Mouse (Mus musculus) neural tube, embryonic 12.5 days (tissue): ENCODE data around the gene Olfr541. TPM values are rescaled to one million over a fixed set of nuclear protein-coding genes. Genes with fewer than 3 reads are reported as not detected.
"Not testable (repeated sequence)": the region's sequence is repeated elsewhere in the genome, so short reads cannot be mapped to it uniquely, and the experiment has no call there.

Experiments used
- ATAC-seq: fragments of 200-750 bp; cut with Nextera tagmentation; 2 replicates; pipeline ENCODE4 v1.8.0; 2017; ENCODE audit warnings: low read depth, mild to moderate bottlenecking, moderate TSS enrichment, moderate library complexity; ENCODE audit not compliant: low FRiP score
- H3K27ac ChIP-seq: fragments of 300-500 bp; sonication (generic); 2 replicates; pipeline ENCODE4 v1.5.1; 2016
- H3K27me3 ChIP-seq: fragments of 300-500 bp; sonication (generic); replicated peaks from 2 replicates; pipeline ENCODE4 v1.6.1; 2016; ENCODE audit warnings: mild to moderate bottlenecking
- H3K36me3 ChIP-seq: fragments of 300-500 bp; sonication (generic); 2 replicates; pipeline ENCODE4 v1.6.1; 2016; ENCODE audit warnings: mild to moderate bottlenecking
- H3K4me1 ChIP-seq: fragments of 300-500 bp; sonication (generic); 2 replicates; pipeline ENCODE4 v1.6.1; 2016
- H3K4me2 ChIP-seq: fragments of 300-500 bp; sonication (generic); replicated peaks from 2 replicates; pipeline ENCODE4 v1.6.1; 2016; ENCODE audit warnings: mild to moderate bottlenecking
- H3K4me3 ChIP-seq: fragments of 300-500 bp; sonication (generic); 2 replicates; pipeline ENCODE4 v1.5.1; 2016
- H3K9ac ChIP-seq: fragments of 300-500 bp; sonication (generic); 2 replicates; pipeline ENCODE4 v1.6.1; 2016; ENCODE audit warnings: mild to moderate bottlenecking
- H3K9me3 ChIP-seq: fragments of 300-500 bp; sonication (generic); 2 replicates; pipeline ENCODE4 v1.6.1; 2016; ENCODE audit warnings: mild to moderate bottlenecking
- WGBS: fragments of 180-500 bp; shearing (Covaris S2); methylation state at CpG from one replicate; pipeline ENCODE4 v1.1.7; 2016; 5-methylcytosine and 5-hydroxymethylcytosine counted together
- polyA plus RNA-seq: library from polyadenylated mRNA; unstranded; fragments of >200 nt; fragmentation: Nextera tagmentation; extraction: Ambion mirVana; gene quantifications from 2 replicates; pipeline ENCODE4 v1.2.1, GENCODE M21; 2016

The Olfr541 gene
- polyA plus RNA-seq = not detected in 2 replicates

GRCm38 (mm10) chr7:140696967-140697366 lies at the start of gene Olfr541:
Gene Olfr541, plus strand, starts transcription at chr7:140697267.
- H3K27ac ChIP-seq = no peak within 1 kb of the TSS
- no peaks in the 10 kb centered on the region for H3K27me3 ChIP-seq
- H3K9ac ChIP-seq = no peak within 1 kb of the TSS
- H3K4me3 ChIP-seq = no peak within 1 kb of the TSS
- ATAC-seq = no peak
- no peaks in the 10 kb centered on the region for H3K9me3 ChIP-seq
- H3K36me3 ChIP-seq = no peaks in the 10 kb centered on the region
- no peaks in the 10 kb centered on the region for H3K4me1 ChIP-seq
- no peak within 1 kb of the TSS for H3K4me2 ChIP-seq

DNA sequence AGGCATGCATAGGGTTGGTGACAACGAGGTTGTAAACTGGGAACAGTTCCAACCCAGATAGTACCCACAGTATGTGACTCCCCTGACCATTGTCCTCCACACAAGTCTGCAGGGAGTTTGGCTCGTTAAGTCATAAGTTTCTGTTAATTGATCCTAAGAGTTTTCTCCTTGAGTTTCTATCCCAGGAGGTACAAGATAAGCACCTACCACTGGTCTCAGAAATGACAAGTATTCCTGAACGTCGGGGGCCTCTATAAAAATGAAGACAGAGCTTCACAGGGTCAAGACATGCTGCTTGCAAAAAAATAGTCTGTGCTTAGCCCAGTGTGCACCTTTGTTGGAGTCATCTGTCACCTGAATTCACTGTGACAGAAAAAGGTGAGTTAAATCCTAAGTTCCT lies 37.4 kb upstream of the Olfr541 start, which contains the start of gene Olfr539:
TSS of gene Olfr539 (plus strand) at position 301 of the 400 bp plus-strand sequence.
- 69% methylated on average over 4 of the region's 4 CpGs for WGBS
- no peaks in the 10 kb centered on the region for H3K9me3 ChIP-seq
- no peak for ATAC-seq
- H3K9ac ChIP-seq = no peak within 1 kb of the TSS
- H3K27ac ChIP-seq = no peak within 1 kb of the TSS
- no peak within 1 kb of the TSS for H3K4me2 ChIP-seq
- no peaks in the 10 kb centered on the region for H3K27me3 ChIP-seq
- H3K36me3 ChIP-seq = no peaks in the 10 kb centered on the region
- H3K4me3 ChIP-seq = no peak within 1 kb of the TSS
- no peaks in the 10 kb centered on the region for H3K4me1 ChIP-seq

GRCm38 (mm10) chr7:140670693-140671092 lies 26.4 kb upstream of the Olfr541 start:
- not testable (repeated sequence) for H3K4me3 ChIP-seq, H3K27ac ChIP-seq, H3K27me3 ChIP-seq, H3K36me3 ChIP-seq, ATAC-seq, H3K9ac ChIP-seq, H3K9me3 ChIP-seq, H3K4me1 ChIP-seq, H3K4me2 ChIP-seq
- WGBS = 91% methylated on average over 3 of the region's 3 CpGs

DNA sequence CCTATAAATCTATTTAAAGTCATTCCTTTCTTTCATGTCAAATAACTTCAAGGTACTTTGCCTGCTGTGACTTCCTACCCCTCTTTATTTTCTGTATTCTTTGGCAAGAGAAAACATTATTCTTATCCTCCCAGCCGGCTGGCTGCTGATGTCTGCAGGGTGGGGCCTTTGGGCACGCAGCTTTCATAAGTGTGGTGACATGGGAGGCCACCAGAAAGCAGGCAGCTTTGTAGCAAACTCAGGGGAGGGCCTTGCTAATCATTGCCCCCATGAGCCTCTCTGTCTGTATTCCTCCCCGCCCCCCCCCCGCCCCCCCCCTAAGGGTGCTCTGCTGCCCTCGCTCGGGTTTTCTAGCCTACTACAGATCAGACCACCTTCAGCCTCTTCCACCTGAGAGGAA lies 21.2 kb upstream of the Olfr541 start:
- Histone ChIP-seq H3K27me3 (no peaks in the 10 kb centered on the region), H3K36me3 (no peaks in the 10 kb centered on the region), H3K27ac (no peak overlapping the region), H3K9me3 (peaks cover 11% of the 10 kb centered on the region; the same call in 1 of the 2 replicates), H3K4me2 (peak overlapping the region; percentile 42), H3K4me1 (no peaks in the 10 kb centered on the region), H3K4me3 (no peak overlapping the region), H3K9ac (no peak overlapping the region)
- ATAC-seq = no peak
- 4% methylated on average over 4 of the region's 6 CpGs for WGBS

DNA sequence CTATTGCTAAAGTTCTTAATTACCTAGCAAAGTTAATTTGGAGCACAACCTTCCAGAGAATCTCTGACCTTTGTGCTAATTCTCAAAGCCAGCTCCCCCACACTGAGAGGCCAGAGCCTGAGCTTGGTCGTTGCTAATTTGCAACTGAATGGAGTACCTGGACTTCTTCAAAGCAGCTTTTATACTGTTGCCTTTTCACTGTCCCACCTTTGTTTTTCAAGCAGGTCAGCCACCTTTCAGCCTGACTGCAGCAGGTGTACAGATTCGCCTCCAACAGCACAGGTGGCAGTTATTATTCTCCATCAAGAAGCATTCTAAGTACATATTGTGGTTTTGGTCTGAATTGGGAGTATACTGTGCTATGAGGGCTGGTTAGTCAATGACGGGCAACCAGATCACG lies 17.5 kb upstream of the Olfr541 start:
- not testable (repeated sequence) for H3K27ac ChIP-seq, H3K4me1 ChIP-seq, H3K36me3 ChIP-seq, H3K4me2 ChIP-seq, H3K4me3 ChIP-seq, H3K27me3 ChIP-seq, H3K9ac ChIP-seq, ATAC-seq, H3K9me3 ChIP-seq
- WGBS = 65% methylated on average over 4 of the region's 4 CpGs

- H3K27me3 ChIP-seq = no peaks in the 10 kb centered on the region
Observed at GRCm38 (mm10) chr7:140681651-140682050, 15.4 kb upstream of the Olfr541 start, which contains the start of gene Olfr45. Gene Olfr45, plus strand, starts transcription at chr7:140681951.

DNA sequence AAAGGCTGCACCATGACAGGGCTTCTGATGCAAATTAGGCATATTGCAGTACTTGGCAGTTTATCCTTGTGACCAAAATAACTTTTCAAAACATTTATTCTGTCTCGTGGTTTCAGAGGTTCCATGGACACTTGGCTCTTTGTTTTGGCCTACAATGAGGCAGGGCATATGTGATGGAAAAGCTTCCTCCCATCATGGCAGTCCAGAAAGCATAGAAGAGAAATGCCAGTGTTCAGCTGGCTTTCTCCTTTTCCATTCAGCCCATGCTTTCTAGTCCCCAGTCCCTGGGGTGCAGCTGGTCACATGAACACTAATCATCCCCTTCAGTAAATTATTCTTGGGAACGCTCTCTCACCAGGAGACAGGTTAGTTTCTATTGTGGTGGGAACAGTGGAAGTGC lies 9.3 kb downstream of the Olfr541 start:
- Histone ChIP-seq H3K4me1 (no peaks in the 10 kb centered on the region), H3K9ac (no peak overlapping the region), H3K36me3 (no peaks in the 10 kb centered on the region), H3K9me3 (no peaks in the 10 kb centered on the region), H3K27me3 (no peaks in the 10 kb centered on the region), H3K27ac (no peak overlapping the region), H3K4me3 (no peak overlapping the region), H3K4me2 (no peak overlapping the region)
- ATAC-seq = no peak
- WGBS = 26% methylated on average over 2 of the region's 2 CpGs

More at GRCm38 (mm10) chr7:140681651-140682050, 15.4 kb upstream of the Olfr541 start, which contains the start of gene Olfr45:
- no peak for ATAC-seq
- H3K4me1 ChIP-seq = no peaks in the 10 kb centered on the region
- 93% methylated on average over 1 of the region's 1 CpGs for WGBS
- peaks cover 5% of the 10 kb centered on the region; the same call in 1 of the 2 replicates for H3K9me3 ChIP-seq
- no peaks in the 10 kb centered on the region for H3K36me3 ChIP-seq
- no peak within 1 kb of the TSS for H3K4me2 ChIP-seq
- no peak within 1 kb of the TSS for H3K9ac ChIP-seq
- no peak within 1 kb of the TSS for H3K4me3 ChIP-seq
- no peak within 1 kb of the TSS for H3K27ac ChIP-seq

DNA sequence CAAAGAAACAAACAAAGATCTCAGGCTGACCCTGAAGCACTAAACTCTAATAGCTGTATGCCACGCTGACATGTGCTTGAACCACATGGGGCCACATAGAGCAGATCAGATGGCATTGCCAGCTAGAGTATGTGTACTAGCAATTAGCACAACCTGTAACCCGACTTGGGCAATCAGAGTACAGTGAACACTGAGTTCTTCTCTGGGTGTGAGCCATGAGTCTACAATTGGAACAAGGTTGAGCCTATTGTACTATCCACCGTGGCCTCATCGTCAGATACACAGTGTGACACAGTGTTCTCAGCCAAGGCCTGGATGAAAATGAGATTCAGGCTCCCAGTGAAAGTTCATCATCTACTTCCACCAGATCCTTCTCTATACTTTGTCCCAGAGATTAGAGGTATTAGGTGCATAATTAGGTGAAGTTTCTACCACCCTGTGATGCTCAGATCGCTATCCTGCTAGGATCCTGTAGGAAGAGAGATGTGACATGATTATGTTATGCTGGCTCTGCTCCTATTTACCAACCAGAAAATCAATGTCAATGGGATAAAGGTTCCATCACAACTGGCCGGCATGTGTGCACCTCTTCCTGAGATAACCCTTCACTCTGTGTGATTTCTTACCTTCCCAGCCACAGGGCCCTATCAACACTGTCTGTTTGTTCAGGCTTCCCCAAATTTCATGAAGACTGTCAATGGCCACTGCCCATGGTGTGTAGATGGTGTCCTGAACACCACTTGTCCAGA lies 10.6 kb downstream of the Olfr541 start:
- H3K9ac ChIP-seq = no peak overlapping the region
- H3K36me3 ChIP-seq = no peaks in the 10 kb centered on the region
- H3K27me3 ChIP-seq = no peaks in the 10 kb centered on the region
- no peaks in the 10 kb centered on the region for H3K4me1 ChIP-seq
- no peak overlapping the region for H3K4me3 ChIP-seq
- H3K4me2 ChIP-seq = no peak overlapping the region
- H3K9me3 ChIP-seq = no peaks in the 10 kb centered on the region
- H3K27ac ChIP-seq = no peak overlapping the region
- WGBS = 88% methylated on average over 6 of the region's 6 CpGs
- no peak for ATAC-seq

DNA sequence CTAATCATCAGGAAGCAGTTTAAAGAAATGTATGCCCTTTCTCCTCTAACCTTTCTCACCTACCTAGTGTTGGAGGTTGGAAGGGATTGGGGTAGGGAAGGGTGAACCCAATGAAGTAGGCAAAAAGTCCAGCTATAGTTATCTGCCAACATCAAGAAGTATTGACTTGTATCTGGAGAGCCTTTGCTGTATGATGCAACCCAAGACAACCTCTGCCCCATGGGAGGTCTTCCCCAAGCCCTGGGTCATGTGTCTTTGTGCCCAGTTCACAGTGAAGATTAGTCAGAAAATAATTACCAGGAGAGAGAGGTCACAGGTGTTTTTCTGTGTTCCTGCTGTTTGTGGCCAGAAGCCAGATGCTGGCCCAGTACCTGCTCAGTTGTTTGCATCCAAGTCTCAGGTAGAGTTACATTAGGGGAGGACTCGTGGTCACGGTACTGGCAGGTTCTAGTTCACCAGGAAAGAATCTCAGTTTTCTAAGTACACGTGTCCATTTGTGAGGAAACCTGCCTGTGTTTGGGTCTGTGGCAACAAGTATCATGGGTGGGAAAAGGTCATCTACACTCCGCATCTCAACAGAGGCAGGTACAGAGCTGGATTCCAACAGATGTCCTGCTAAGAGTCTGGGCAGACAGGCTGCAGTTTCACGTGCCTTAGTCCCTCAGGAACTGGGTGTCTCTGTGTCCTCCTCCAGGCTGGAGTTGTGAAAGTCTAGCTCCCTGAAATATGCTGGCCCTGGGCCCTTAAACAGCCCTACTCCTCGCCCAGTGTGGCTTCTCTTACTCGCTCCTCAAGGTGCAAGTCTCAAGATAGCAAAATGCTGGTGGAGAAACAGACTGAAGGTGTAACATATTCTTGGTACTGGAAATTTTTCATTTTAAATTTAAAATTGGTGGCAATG lies 20.3 kb downstream of the Olfr541 start:
- no peak overlapping the region for H3K4me2 ChIP-seq
- H3K4me1 ChIP-seq = no peaks in the 10 kb centered on the region
- H3K9ac ChIP-seq = no peak overlapping the region
- WGBS = 85% methylated on average over 7 of the region's 7 CpGs
- no peak overlapping the region for H3K4me3 ChIP-seq
- no peak overlapping the region for H3K27ac ChIP-seq
- H3K27me3 ChIP-seq = no peaks in the 10 kb centered on the region
- no peak for ATAC-seq
- H3K9me3 ChIP-seq = no peaks in the 10 kb centered on the region
- H3K36me3 ChIP-seq = no peaks in the 10 kb centered on the region

DNA sequence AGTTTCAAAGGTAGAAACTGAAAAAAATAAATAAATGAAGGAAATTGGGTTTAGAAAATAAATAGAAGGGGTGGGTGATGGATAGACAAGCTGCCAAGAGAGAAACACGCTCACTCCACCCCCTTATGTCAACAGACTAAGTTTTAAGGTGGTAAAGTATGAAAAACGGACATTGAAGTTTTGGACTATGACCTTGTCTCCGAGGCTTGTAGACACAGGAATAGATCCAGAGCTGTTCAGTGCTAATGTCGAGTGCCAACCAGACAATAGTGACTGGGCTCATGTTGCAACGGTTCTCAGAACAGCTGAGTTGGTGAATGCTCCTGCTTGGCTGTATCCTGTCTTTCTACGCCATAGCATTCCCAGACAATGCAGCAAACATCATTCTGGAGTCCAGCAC lies 24.0 kb downstream of the Olfr541 start:
- H3K36me3 ChIP-seq = no peaks in the 10 kb centered on the region
- H3K9me3 ChIP-seq = no peaks in the 10 kb centered on the region
- H3K4me3 ChIP-seq = no peak overlapping the region
- WGBS = 85% methylated on average over 6 of the region's 6 CpGs
- no peak for ATAC-seq
- no peaks in the 10 kb centered on the region for H3K27me3 ChIP-seq
- H3K9ac ChIP-seq = no peak overlapping the region
- H3K4me1 ChIP-seq = no peaks in the 10 kb centered on the region
- no peak overlapping the region for H3K27ac ChIP-seq
- no peak overlapping the region for H3K4me2 ChIP-seq

DNA sequence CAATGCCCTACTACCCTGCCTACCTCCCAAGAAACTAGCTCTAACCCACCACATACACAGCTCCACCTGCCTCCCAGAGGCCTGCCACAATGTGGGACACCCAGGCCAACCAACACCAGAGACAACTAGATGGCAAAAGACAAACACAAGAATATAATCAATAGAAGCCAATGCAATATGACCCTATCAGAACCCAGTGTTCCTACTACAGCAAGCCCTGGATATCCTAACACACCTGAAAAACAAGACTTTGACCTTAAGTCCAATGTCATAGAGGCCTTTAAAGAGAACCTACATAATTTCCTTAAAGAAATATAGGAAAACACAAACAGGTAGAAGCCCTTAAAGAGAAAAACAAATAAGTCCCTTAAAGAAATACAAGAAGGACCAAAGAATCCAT lies 28.5 kb downstream of the Olfr541 start:
- ATAC-seq = no peak
- no peaks in the 10 kb centered on the region for H3K4me1 ChIP-seq
- no peaks in the 10 kb centered on the region for H3K36me3 ChIP-seq
- no peak overlapping the region for H3K4me3 ChIP-seq
- H3K9ac ChIP-seq = no peak overlapping the region
- H3K27ac ChIP-seq = no peak overlapping the region
- H3K27me3 ChIP-seq = no peaks in the 10 kb centered on the region
- H3K9me3 ChIP-seq = no peaks in the 10 kb centered on the region
- H3K4me2 ChIP-seq = no peak overlapping the region

- 73% methylated on average over 2 of the region's 2 CpGs for WGBS
- H3K36me3 ChIP-seq = no peaks in the 10 kb centered on the region
- no peak overlapping the region for H3K27ac ChIP-seq
- H3K4me3 ChIP-seq = no peak overlapping the region
- H3K27me3 ChIP-seq = no peaks in the 10 kb centered on the region
- H3K4me2 ChIP-seq = no peak overlapping the region
- H3K9me3 ChIP-seq = no peaks in the 10 kb centered on the region
- ATAC-seq = no peak
- no peak overlapping the region for H3K9ac ChIP-seq
- no peaks in the 10 kb centered on the region for H3K4me1 ChIP-seq
Observed at GRCm38 (mm10) chr7:140733162-140733561, 36.1 kb downstream of the Olfr541 start.
